Mouse (Mus musculus): ENCODE data around the gene Gm10428. TPM values are rescaled to one million over a fixed set of nuclear protein-coding genes. Genes with fewer than 3 reads are reported as not detected.
A peak's percentile ranks its signal among the peaks of the same experiment; 100 is the strongest.
"Not testable (repeated sequence)": the region's sequence is repeated elsewhere in the genome, so short reads cannot be mapped to it uniquely, and the experiment has no call there.

Gm10428 gene
- total RNA-seq, 2 experiments from 2014 or later = not detected

- no peak for DNase-seq (ENCODE audit: low spot score in 2 of 2)
- H3K27ac ChIP-seq = no peak overlapping the region
- no peak for TF ChIP-seq CTCF (conservative IDR thresholded peaks at IDR 0.05)
Observed at GRCm38 (mm10) chr11:62748062-62748461, 4.8 kb upstream of the Gm10428 start.

GRCm38 (mm10) chr11:62749445-62749844, 3.5 kb upstream of the Gm10428 start:
- DNase-seq (ENCODE audit: low spot score in 2 of 2); H3K4me3 ChIP-seq; H3K27ac ChIP-seq: not testable (repeated sequence)

More at GRCm38 (mm10) chr11:62748062-62748461, 4.8 kb upstream of the Gm10428 start:
- no peak overlapping the region for H3K4me3 ChIP-seq

- DNase-seq (ENCODE audit: low spot score in 2 of 2) = no peak
- no peak overlapping the region for H3K4me3 ChIP-seq
- no peak overlapping the region for H3K27ac ChIP-seq
- no peak for TF ChIP-seq CTCF (conservative IDR thresholded peaks at IDR 0.05)
Observed at GRCm38 (mm10) chr11:62752191-62752590, 709 bp upstream of the Gm10428 start.

- peak overlapping the region; percentile 59 for H3K4me3 ChIP-seq
- DNase-seq (ENCODE audit: low spot score in 2 of 2) = peak; percentile 88
- peak; percentile 99 for TF ChIP-seq CTCF (conservative IDR thresholded peaks at IDR 0.05)
- H3K27ac ChIP-seq = peak overlapping the region; percentile 1; the same call in 1 of the 2 replicates
Observed at GRCm38 (mm10) chr11:62756456-62757142, 3.7 kb downstream of the Gm10428 start.

GRCm38 (mm10) chr11:62757143-62757507, 4.2 kb downstream of the Gm10428 start:
- H3K4me3 ChIP-seq = peak overlapping the region; percentile 59
- TF ChIP-seq CTCF (conservative IDR thresholded peaks at IDR 0.05) = no peak
- DNase-seq (ENCODE audit: low spot score in 2 of 2) = no peak
- peak overlapping the region; percentile 1; the same call in 1 of the 2 replicates for H3K27ac ChIP-seq

DNA sequence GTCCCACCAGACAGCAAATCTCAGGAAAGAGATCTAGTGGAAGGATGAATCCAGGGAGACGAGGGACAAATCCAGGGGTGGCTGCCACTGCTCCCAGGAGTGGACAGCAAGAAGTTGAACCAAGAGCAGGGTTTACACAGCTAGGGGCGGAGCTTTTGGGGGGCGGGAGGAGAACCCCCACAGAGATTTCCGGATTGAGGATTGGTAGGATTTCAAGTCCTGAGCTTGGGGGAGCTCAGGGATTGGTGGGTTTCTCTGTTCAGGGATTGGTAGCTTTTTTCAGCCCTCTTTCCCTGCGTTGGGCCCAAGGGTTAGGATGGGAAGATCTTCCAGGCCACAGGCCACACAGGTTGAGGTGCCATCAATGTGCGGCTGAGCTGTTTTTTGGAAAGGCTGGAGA, 5.0 kb downstream of the Gm10428 start:
- Histone ChIP-seq H3K4me3 (no peak overlapping the region), H3K27ac (no peak overlapping the region)
- TF ChIP-seq CTCF (conservative IDR thresholded peaks at IDR 0.05) = no peak
- DNase-seq (ENCODE audit: low spot score in 2 of 2) = no peak

GRCm38 (mm10) chr11:62758491-62758890, 5.6 kb downstream of the Gm10428 start:
- no peak for DNase-seq (ENCODE audit: low spot score in 2 of 2)
- TF ChIP-seq CTCF (conservative IDR thresholded peaks at IDR 0.05) = no peak
- Histone ChIP-seq H3K4me3 (no peak overlapping the region), H3K27ac (no peak overlapping the region)

DNA sequence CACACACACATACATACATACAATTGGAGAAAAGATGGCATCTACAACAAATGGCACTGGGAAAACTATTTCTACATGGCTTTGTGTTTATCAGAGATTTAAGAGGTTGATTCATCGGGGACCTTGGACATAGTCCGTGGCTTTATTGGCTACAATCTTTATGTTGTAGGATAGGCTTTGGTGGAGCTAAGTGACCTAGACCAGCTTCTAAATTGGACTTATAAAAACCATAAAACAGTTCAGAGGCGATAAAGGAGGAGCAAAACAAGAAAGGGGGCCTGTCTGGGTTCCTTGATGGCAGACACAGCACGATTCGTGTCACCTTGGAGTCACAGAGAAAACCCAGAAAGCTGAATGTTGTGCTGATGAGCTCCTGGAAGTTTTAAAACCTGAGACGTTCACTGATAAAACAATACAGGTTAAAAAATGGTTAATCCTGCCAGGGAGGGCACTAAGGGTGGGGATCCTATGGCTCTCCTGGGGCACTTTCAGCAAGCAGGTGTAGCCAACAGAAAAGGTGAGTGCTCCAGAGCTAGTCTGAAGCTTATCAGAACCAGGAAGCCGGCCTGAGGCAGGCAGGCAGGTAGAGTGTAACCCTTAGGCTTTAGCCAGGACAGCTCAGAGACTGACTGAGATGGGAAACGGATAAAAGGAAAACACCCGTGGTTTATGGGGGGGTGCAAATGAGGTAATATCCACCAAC, 8.0 kb downstream of the Gm10428 start:
- Histone ChIP-seq H3K4me3 (no peak overlapping the region), H3K27ac (no peak overlapping the region)
- DNase-seq (ENCODE audit: low spot score in 2 of 2) = no peak
- no peak for TF ChIP-seq CTCF (conservative IDR thresholded peaks at IDR 0.05)

DNA sequence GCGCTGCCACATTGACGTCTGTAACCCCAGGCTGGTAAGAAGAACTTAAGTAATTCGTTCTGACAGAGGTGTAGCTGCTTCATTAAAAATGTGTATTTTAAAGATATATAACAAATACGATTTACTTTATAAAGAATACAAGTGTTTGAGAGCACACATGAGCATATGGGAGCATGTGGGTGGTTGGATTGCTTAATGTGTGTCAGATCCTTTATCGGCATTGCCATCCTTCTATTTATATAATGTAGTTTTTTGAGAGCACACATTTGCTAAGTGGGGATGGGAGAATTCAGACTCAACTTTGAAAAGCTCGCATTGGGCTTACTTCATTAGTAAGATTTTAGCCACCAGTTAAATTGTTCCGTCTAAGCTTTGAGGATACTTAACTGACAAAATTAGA, 23.6 kb downstream of the Gm10428 start:
- Histone ChIP-seq H3K27ac (no peak overlapping the region), H3K4me3 (no peak overlapping the region)
- TF ChIP-seq CTCF (conservative IDR thresholded peaks at IDR 0.05) = no peak
- DNase-seq (ENCODE audit: low spot score in 2 of 2) = peak in 1 of 2 experiments; percentile 13

DNA sequence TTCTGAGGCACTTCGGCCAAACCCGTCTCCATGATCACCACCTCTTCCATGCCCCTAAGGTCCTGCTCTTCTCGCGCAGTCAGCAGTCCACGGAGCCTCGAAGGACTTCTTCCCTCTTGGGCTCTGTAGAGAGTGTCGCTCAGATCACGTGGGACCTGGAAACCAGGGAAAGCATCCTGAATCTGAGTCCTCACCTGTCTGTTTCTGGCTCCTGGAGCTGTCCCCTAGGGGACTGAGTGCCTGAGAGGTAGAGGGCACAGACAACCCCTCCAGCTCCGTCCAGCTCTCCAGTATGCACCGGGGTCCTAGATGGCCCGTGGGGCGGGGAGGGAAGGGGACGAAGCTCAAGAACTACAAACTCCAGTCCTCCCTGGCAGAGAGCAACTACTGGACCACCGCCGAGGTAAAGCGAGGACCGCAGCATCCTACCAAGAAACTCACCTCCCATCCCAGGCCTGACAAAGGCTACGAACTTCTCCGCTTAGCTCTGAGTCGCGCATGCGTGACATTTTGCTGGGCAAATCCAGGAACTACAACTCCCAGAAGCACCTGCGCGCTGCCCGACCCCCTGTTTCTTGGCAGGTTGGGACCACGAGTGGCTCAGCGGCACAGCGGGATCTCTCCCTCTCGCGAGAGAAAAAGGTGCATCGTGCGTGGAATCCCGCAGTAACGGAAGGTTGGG, 36.2 kb downstream of the Gm10428 start, which contains the start of gene Zfp286:
Gene Zfp286 (minus strand): TSS at position 528 of the 682 bp plus-strand sequence.
- peak; percentile 92 to 94 for DNase-seq (ENCODE audit: low spot score in 2 of 2)
- 0 out of 2 replicates have a peak, but pooled peaks have one; percentile 7 for TF ChIP-seq CTCF (conservative IDR thresholded peaks at IDR 0.05)
- peak within 1 kb of the TSS; percentile 78 for H3K27ac ChIP-seq

DNA sequence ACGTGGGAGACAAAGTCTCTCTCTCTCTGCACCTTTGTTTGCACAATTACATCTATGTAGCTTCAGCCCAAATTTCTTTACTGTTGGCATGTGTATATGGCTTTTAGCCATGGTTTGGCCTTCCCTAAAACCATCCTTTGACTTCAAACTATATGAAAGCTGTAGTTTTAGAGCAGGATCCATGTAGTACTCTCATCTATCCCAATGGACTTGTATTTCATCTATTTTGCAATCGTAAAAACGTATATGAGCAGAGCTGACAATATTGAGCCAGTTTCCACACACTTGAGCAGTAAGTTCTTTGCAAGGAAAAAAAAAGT, 36.7 kb downstream of the Gm10428 start:
- no peak for TF ChIP-seq CTCF (conservative IDR thresholded peaks at IDR 0.05)
- Histone ChIP-seq H3K27ac (peak overlapping the region; percentile 78), H3K4me3 (peak overlapping the region; percentile 83)
- DNase-seq (ENCODE audit: low spot score in 2 of 2) = no peak

More for the DNA sequence above, 36.2 kb downstream of the Gm10428 start, which contains the start of gene Zfp286:
- peak within 1 kb of the TSS; percentile 83 for H3K4me3 ChIP-seq

Other genes starting within 250 kb of the Gm10428 start
- 10 to 100 TPM; 36.3 to 43.2 TPM for gene Cenpv, start 213.8 kb upstream of the Gm10428 start, total RNA-seq (2021)
- 1,000 to 10,000 TPM; 1,708 to 1,866 TPM for gene Ubb, start 201.9 kb upstream of the Gm10428 start, total RNA-seq (2021)
- 10 to 100 TPM; 12.8 to 14.0 TPM for gene Trpv2, start 178.6 kb upstream of the Gm10428 start, total RNA-seq (2021)
- 1 to 10 TPM; 7.3 to 7.6 TPM for gene Lrrc75a, start 104.6 kb upstream of the Gm10428 start, total RNA-seq (2021)
- 10 to 100 TPM; 15.8 to 16.5 TPM for gene Mmgt2, start 104.4 kb upstream of the Gm10428 start, total RNA-seq (2021)
- 10 to 100 TPM; 17.2 to 18.8 TPM for gene Zfp287, start 21.2 kb upstream of the Gm10428 start, total RNA-seq (2021)
- 10 to 100 TPM; 24.3 to 33.1 TPM for gene Zfp286, start 36.4 kb downstream of the Gm10428 start, total RNA-seq (2021)
- gene Trim16, start 67.1 kb downstream of the Gm10428 start, total RNA-seq (2021) = 1 to 10 TPM; 1.4 to 1.6 TPM
- gene Fbxw10, start 94.0 kb downstream of the Gm10428 start, total RNA-seq (2021) = 1 to 10 TPM; 1.9 to 2.6 TPM
- 10 to 100 TPM; 27.6 to 30.5 TPM for gene Tvp23b, start 126.4 kb downstream of the Gm10428 start, total RNA-seq (2021)
- not detected for gene Cdrt4, start 198.1 kb downstream of the Gm10428 start, total RNA-seq (2021)

Data from layer of hippocampus, adult 2 months (tissue).